Mouse (Mus musculus) cerebellum, adult (tissue): Measurements from ENCODE around the gene Cat.
A peak's percentile ranks its signal among the peaks of the same experiment; 100 is the strongest.

Experiments used
- ATAC-seq: cut with Nextera tagmentation; 2 replicates; pipeline ENCODE4 v1.9.2; 2017; ENCODE audit warnings: mild to moderate bottlenecking, moderate library complexity, mixed read lengths; ENCODE audit not compliant: insufficient number of reproducible peaks, low FRiP score, low TSS enrichment

Gene Cat

GRCm38 (mm10) chr2:103484617-103485401, at the start of gene Cat:
TSS of gene Cat (minus strand) at chr2:103485160.
- ATAC-seq = peak; percentile 99

- no peak for ATAC-seq
Measured at GRCm38 (mm10) chr2:103525596-103525995, 40.6 kb upstream of the Cat start.

GRCm38 (mm10) chr2:103516472-103516871, 31.5 kb upstream of the Cat start:
- no peak for ATAC-seq

GRCm38 (mm10) chr2:103515513-103516180, 30.7 kb upstream of the Cat start:
- peak; percentile 95 for ATAC-seq

- no peak for ATAC-seq
Measured at GRCm38 (mm10) chr2:103512066-103512795, 27.3 kb upstream of the Cat start.

- no peak for ATAC-seq
Measured at GRCm38 (mm10) chr2:103511631-103512030, 26.7 kb upstream of the Cat start.

- no peak for ATAC-seq
Measured at GRCm38 (mm10) chr2:103511042-103511441, 26.1 kb upstream of the Cat start.

- no peak for ATAC-seq
Measured at GRCm38 (mm10) chr2:103507651-103508050, 22.7 kb upstream of the Cat start.

- ATAC-seq = no peak
Measured at GRCm38 (mm10) chr2:103505956-103506355, 21.0 kb upstream of the Cat start.

- no peak for ATAC-seq
Measured at GRCm38 (mm10) chr2:103504463-103504862, 19.5 kb upstream of the Cat start.

- ATAC-seq = no peak
Measured at GRCm38 (mm10) chr2:103500769-103501168, 15.8 kb upstream of the Cat start.

GRCm38 (mm10) chr2:103495633-103496418, 10.9 kb upstream of the Cat start:
- no peak for ATAC-seq

GRCm38 (mm10) chr2:103493827-103494226, 8.9 kb upstream of the Cat start:
- ATAC-seq = no peak

- no peak for ATAC-seq
Measured at GRCm38 (mm10) chr2:103492526-103492925, 7.6 kb upstream of the Cat start.

GRCm38 (mm10) chr2:103483986-103484520, 907 bp downstream of the Cat start:
- no peak for ATAC-seq

- ATAC-seq = no peak
Measured at GRCm38 (mm10) chr2:103483289-103483985, 1.5 kb downstream of the Cat start.

GRCm38 (mm10) chr2:103481314-103482231, 3.4 kb downstream of the Cat start:
- no peak for ATAC-seq

- ATAC-seq = no peak
Measured at GRCm38 (mm10) chr2:103480871-103481270, 4.1 kb downstream of the Cat start.
